Mouse (Mus musculus) cerebellum, postnatal 14 days (tissue): ENCODE measurements around the gene Gm17657.
A peak's percentile ranks its signal among the peaks of the same experiment; 100 is the strongest.

Experiments used
- DNase-seq, 2 experiments: peaks; one replicate each; pipeline ENCODE4 v3.0.0; 2021; ENCODE audit warnings: mixed read lengths in 2 of 2

The Gm17657 gene

DNA sequence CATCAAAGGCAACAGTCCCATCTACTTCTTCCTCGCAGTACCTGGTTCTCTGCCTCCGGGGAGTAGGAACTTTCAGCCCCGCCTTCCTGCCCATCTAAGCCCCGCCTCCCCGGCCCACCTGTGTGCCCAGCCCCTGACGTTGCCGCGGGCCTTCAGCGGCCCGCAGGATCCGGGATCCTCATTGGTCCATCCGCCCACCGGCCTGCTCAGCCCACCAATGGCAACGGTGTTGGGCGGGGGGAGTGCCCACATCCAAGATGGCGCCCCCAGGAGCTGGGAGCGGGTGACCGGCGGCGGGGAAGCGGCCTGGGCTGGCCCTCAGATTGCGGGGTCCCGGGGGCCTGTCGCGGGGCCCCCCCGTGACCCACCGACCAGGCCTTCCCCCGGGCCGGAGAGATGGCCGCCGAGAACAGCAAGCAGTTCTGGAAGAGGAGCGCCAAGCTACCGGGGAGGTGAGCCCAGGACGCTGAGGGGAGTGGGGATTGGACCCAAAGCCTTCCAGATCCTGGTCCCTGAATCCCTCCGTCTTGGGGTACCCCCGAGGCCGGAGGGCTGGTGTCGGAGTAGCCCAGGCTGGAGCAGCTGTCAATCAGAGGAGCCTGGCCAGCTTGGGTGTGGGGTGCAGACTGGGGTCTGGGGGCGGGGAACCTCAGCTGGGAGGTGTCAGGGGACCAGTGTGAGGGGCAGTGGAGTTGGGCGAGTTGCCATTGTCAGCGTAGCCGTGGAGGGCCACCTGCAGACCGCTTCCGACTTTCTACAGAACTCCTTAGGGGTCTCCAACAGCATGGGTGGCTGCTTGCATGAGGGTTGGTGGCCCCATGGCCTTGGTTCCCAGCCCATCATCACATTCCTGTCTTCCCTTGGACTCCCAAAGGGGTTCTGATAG lies at the start of gene Gm17657, which contains the start of gene Tbc1d22b:
TSS of gene Gm17657 (minus strand) at position 96 of the 886 bp plus-strand sequence.
TSS of gene Tbc1d22b (plus strand) at position 243 of the 886 bp plus-strand sequence.
- DNase-seq = peak; percentile 97

DNA sequence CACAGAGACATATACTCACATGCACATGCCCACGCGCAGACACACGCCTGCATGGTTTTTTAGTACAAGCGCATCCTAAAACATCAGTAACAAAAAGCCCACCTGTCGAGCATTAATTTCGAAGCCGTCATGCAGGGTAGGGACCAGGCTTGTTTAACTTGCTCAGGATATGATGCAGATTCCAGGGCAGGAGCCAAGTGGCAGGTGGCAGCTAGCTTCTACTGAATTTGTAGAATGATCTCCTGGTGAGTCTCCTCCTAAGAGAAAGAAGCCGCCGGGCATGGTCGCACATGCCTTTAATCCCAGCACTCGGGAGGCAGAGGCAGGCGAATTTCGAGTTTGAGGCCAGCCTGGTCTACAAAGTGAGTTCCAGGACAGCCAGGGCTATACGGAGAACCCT lies 49.6 kb upstream of the Gm17657 start:
- peak in 1 of 2 experiments; percentile 45 for DNase-seq

DNA sequence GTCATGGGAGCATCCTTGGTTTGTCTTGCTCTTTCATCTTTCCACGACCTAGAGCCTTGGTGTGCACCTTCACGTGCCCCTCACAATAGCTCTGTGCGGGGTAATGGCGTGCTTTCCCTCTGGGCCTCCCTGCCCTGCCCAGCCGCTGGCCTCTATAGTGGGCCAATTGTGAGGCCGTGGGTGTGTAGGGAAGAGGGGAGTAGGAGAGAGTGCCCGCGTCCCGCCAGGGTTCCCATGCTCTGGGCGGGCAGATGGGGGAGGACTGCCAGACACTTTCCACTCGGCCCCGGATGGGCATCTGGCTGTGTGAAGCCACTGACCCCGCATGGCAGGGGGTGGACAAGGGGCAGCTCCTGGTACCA lies 47.3 kb upstream of the Gm17657 start:
- DNase-seq = peak in 1 of 2 experiments; percentile 29

DNA sequence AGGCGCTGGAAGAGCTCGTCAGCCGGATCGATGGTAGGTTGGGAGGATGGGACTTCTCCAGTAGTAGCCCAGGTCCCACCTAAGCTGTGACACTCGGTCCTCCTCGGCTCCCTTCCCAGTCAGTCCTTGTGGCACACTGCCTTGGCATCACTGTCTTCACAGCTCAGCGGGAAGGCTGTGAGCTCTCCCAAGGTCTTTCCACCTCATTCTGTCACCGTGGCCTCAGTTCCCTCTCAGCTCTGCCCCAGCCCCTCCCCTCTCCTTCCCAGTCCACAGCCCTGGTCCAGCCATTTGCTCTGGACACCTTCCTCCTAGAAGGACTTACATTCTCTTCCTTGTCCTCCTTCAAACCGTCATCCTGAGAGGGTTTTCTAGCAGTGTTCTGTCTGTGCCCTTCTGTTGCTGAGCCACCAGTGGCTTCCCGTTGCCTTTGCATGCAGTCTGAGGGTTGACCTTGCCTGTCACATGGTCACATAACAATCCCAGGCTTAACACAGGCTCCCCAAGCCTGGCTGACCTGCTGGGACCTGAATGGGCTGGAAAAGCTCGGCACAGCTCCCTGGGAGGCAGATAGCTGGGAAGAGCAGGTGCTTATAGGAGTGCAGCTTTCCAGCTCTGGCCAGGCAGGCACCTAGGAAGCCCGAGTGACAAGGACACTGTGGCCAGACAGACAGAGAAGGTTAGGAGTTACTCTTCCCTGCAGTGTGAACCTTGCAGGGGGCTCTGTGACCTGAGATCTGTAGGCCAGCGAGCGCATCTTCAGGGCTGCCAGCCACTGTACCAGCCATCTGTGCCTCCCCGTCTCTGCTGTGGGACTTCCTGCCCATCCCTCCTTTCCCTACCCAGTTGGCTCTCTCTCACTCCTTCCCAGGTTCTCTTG lies 46.7 kb upstream of the Gm17657 start:
- peak; percentile 76 to 80 for DNase-seq

DNA sequence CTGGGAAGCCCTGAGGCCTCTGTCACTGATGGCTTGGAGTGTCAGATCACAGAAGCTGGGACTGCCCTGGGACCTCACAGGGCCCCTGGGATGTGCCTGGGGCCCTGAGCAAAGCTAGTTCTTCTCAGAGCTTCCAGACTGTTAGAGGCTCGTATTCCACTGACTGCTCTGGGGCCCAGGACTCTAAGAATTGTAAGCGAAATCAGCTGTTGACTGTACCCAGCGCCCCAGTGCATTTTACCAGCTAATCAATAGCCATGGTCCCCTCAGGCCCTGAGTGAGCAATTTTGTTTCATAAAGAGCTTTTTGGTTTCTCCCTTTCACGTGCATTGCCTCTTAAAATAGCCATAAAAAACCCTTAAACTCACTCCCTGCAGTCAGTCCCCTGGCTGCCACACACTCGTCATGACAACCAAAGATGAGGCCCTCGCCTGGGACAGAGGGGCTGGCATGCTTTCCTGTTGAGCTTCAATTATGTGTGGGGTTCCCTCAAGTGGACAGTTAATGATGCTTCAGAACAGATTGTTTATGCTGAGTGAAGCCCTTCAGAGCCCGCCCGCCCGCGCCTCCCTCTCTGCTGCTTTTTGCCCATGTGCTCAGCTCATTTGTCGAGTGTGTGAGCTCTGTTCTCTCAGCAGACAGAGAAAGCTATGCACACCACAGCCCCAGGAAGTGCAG lies 39.9 kb upstream of the Gm17657 start:
- peak in 1 of 2 experiments; percentile 34 for DNase-seq

DNA sequence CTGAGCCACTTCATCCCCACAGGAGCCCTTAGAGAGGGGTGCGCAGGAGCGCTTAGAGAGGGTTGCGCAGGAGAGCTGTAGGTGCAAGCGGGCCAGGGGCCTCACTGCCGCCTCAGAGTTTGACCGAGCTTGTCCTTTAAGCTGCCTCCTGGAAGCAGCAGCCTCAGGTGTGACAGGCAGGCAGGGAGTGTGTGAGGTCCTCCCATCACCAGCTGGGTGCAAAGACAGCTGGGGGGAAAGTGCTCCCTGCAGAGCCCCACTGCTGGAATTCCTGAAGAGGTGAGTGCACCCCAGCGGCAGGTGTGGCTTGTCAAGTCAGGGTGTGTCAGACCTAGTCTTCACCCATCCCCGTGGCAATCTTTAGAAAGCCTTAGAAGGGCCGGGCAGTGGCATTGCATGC lies 37.5 kb upstream of the Gm17657 start:
- DNase-seq = no peak

DNA sequence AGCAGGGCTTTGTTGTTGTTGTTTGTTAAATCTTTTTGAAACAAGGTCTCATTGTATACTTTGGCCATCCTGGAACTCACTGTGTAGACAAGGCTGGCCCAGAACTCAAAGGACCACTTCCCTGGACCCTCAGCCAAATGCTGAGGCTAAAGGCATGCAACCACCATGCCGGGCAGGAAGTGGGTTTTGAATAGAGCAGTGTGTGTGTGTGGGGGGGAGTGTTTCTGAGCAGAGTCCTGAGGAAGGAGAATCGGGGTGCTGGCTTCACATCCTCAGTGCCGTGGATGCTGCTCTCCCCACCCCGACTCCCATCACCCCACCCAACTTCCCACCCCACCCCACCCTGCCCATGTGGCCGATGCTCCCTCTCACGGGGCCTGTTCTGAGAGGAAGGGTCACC lies 36.0 kb upstream of the Gm17657 start:
- DNase-seq = no peak

DNA sequence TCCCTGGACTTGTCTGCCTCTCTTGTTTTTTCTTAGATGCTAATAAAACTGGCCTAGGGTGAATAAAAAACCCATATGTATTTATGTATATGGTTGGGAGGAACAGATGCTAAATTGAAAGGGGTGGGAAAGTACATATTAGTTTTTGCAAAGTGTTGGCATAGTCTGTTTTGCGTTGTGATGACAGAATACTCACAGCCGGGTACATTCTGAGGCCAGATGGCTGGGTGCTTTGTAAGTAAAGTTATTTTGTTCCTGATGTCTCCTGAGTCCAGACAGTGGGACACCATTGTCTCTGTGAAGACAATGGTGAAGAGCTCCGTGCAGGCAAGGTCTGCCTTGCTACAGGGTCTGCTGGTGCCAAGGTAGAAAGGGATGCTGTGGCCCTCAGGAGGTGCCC lies 35.3 kb upstream of the Gm17657 start:
- DNase-seq = no peak

DNA sequence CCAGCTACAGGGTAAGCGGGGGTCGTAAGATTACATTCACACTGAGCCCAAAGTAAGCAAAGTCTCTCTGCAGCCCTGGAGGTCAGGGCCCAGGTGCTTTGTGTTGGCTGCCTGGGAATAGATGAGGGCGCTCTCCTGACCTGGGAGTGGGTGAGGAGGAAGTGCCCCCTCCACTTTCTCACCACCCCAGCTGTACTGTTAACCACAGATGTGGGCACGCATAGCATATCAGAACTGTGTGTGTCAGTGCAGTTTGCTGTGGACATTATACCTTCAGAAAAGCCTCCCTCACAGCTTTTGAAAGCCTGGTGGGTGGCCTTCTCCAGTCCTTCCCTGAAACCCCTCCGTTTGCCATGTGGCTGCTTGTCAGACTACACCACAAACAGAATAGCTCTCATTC lies 34.9 kb upstream of the Gm17657 start:
- DNase-seq = no peak

DNA sequence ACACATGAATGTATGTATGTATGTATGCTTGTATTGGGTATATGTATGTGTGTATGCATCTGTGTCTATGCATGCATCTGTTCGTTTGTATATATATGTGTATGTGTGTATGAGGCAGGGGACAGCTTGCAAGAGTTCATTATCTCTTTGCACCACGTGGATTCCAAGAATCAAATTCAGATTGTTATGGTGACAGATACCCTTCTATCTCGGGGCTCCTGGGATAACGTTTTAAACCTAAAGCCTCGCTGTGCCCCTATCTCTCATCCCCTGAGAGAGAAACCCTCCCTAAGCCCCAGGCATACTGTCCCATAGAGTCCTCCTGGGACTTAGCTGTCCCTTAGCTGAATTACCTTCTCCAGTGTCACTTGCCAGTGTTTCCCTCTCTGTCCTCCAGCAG lies 34.1 kb upstream of the Gm17657 start:
- no peak for DNase-seq

DNA sequence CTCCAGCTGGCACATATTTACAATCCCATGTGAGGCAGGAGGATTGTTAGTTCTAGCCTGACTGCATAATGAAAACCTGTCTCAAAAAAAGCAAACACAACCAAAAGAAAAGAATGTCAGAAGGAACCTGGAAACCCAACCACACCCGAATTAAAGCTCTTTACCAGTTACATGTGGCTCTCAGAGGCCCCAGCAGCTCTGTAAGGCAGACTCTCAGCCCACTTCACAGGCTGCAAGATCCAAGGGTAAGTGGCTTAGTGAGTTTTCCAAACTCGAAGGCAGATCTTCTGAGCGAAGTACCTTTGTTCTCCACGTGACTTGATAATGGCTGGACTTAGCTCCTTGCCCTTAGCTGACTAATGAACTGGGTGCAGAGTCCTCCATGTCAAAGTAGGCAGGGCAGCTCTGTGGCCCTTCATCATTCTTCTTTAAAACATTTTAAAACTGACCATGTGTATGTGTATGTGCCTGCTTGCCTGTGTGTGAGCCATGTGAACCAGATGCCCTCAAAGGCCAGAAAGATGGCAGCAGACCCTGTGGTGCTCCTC lies 30.2 kb upstream of the Gm17657 start:
- no peak for DNase-seq

DNA sequence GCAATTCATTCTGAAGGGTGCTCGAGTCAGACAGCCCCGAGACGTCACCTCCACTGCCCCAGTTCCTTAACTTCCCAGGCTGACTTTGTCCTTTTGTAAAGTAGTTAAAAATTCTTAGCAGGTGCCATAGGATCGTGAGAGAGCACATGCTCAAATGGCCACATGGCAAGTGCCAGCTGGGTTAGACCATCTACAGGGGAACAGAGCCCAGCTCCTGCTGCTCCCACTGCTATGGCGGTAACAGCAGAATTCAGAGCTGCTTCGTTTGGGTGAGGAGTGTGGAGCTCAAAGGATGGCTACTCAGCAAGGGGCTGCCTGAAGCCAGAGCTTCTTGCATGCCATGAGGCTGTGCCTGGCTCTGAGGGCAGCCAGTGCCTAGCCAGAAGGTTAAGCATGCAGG lies 20.4 kb upstream of the Gm17657 start:
- peak; percentile 31 to 50 for DNase-seq

DNA sequence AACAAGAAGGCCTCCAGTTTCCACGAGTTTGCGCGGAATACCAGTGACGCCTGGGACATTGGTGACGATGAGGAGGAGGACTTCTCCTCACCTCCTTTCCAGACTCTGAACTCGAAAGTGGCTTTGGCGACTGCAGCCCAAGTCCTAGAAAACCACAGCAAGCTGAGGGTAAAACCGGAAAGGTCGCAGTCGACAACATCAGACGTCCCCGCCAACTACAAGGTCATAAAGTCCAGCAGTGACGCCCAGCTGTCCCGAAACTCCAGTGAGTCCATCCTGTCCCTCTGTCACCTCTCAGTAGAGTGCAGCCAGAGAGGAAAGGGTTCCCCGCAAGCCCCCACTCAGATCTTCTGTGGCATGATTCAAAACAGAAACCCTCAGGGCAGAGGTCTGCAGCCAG lies 19.0 kb upstream of the Gm17657 start:
- DNase-seq = no peak

DNA sequence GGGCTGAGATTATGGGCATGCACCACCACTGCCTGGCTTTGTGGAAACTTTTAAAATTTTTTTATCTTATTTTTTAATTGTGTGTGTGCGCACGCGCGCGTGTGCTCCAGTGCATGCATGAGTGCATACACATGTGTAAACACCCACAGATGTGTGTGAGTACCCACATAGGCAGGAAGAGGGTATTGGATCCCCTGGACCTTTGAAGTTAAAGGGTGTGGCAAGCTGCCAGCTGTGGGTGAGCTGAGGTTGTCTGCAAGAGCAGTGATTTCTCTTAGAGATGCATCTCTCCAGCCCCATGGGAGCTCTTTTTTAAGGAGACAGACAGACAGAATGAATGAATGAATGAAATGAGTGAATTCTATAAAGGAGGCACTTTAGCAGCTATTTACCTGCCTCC lies 16.1 kb upstream of the Gm17657 start:
- no peak for DNase-seq

DNA sequence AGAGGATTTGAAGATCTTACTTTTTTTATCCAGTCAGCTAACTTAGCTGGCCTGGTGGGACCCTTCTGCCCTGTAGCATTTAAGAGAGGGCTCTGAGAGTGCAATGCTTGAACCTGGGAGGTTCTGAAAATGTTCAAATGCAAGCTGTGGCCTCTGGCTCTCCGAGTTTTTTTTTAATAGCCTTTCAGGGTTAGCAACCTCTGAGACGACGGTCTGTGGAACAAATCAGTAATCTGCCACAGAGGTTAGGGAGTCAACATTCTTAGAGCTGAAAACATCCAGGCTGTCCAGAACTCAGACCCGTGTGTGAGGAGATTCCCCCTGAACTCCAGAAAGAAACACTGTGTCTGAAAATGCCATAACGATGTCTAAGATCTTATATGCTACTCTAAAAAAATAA lies 9.0 kb upstream of the Gm17657 start:
- no peak for DNase-seq

DNA sequence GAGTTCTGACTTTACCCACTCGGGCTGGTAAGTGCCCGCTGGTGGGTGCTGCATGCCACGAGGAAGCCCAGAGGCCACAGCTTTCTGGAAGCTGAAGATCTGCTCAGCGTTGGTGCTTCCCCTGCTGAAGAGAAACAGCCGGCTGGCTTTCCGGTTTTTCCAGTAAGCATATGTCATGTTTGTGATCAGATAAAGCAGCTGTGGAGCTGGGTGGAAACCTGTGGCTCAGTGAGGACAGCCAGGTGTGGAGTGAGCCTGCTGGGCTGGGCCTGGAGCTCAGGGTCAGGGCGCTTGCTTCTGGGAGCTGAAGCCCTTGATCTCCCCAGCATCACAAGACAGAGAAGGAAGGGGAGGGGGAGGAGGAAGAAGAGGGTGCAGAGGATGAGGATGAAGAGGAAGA lies 7.5 kb upstream of the Gm17657 start:
- no peak for DNase-seq

DNA sequence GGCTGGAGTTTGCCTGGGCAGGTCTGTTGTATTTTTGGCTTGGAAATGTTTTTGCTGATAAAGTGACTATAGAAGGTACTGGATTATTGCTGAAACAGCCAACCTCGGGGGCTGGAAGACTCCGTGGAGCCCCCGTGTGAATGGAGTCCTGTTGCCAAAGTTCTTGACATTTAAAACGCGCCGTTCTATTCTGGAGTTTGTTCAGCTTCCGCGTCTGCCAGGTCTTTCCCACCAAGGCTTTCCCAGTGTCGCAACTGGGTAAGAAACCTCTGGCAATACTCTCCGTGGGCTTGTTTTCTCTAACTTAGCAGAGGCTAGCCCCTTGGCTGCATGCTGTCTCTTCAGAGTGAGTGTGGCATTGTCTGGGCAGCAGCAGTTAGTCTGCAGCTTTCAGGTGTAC lies 7.0 kb upstream of the Gm17657 start:
- DNase-seq = no peak

DNA sequence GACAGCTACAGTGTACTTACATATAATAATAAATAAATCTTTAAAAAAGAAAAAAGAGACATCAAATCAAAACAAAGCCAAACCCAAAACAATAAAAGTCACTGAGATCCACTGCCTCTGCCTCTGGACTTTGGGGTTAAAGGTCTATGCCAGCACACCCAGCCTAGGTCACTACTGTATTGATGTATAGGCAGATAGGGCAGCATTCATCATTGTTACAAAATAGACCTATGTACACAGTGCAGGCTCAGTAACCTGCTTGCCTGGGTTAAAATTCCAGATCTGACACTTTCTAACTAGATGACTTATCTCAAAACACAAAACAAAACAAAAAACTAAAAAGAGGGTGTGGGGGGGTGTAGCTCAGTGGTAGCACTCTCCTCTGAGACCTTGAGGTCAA lies 4.7 kb upstream of the Gm17657 start:
- no peak for DNase-seq

DNA sequence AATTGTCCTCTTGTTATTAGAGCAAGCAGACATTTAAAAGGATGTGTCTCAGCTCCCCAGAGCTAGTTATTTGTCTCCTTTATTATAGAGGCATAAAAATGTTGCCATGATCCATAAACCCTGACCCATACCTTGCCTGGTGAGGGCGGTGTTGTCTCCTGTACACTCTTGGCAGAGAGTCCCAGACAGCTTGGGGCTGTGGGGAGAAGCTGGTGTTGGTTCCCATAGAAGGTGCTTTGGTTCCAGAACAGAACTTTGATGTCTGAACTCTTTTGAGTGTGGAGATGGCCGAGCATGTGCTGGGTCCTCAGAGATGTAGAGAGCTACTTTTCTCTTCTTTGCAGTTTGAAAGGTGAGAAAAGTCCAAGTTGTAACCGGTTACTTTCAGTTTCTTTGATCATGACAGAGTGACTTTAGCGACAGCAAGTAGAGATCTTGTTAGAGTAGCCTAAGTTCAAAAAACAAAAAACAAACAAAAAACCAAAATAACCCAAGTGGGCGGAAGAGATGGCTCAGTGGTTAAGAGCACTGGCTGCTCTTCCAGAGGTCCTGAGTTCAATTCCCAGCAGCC lies 2.8 kb upstream of the Gm17657 start, which contains the start of gene Tmem217:
TSS of gene Tmem217 (minus strand) at position 224 of the 571 bp plus-strand sequence.
- no peak for DNase-seq

DNA sequence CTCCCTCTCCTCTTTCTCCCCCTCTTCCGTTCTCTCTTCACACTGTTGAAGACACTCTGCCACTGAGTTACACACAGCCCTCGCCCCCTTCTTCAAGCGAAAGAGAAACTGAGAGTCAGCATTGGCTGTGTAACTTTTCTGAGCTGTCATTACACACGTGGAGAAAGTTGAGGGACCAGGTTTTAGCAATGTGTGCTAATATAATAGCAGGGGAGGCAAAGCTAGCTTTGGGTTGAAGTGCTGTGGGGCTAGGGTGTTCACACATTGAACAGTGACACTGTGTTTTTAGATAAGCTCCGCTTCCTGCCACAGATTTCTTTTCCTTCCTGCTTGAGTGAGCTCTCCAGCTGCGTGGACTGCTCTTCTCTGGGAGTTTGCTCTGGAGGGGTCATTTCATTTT lies 1.6 kb upstream of the Gm17657 start:
- DNase-seq = no peak

DNA sequence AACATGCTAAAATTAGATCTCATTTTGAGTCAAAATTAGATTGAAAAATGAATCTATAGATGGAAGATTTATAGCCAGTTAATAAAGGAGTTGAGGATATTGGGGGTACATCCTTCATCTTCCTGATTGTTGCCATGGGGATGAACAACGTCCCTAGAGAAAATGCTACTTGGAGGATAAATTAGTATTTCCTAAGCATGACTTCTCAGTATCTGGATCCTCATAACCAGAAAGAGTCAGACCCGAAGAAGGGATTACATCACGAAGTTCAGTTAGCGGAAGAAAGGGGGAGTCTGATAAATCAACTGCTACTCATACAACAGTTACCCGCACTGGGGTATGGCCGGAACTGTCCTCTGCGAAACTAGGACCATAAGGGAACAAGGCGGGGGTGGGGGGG lies 444 bp downstream of the Gm17657 start:
- DNase-seq = no peak

DNA sequence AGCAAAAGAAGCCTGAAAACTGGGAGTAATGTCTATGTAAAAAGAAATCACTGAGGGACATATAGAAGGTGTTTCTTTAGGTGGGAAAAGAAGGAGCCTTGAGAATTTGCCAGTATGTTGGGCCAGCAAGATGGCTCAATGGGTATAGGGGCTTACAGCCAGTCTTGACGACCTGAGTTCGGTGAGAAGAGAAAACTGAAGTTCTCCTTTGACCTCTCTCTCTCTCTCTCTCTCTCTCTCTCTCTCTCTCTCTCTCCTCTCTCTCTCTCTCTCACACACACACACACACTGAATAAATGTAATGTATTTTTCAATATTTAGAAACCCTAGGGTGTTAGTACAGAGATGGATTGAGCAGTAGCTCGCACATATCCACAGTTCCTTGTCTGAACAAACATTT lies 944 bp downstream of the Gm17657 start:
- no peak for DNase-seq

DNA sequence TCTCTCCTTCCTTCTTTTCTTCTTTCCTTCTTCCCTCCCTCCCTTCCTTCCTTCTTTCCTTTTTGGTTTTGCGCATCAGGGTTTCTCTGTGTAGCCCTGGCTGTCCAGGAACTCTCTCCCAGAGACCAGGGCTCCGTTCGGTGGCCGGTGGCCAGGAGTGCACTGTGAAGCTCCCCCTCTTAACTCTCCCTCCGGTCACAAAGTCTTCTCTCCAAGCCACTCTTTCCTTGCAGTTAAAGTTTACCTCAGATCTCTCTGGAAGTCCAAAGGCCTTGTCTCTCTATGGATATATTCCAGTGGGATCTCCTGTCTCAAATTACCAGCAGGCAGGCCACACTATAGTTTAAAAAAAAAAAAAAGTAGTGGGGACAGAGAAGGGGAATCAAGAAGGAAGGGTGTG lies 4.2 kb downstream of the Gm17657 start:
- DNase-seq = no peak
